Mouse (Mus musculus) adipocyte (in vitro differentiated cells): ENCODE results near the gene Tnnt2.

ENCODE experiments used
- DNase-seq: peaks from one replicate; pipeline ENCODE4 v3.0.0-alpha.2; 2016; ENCODE audit warnings: low spot score

Tnnt2 gene

DNA sequence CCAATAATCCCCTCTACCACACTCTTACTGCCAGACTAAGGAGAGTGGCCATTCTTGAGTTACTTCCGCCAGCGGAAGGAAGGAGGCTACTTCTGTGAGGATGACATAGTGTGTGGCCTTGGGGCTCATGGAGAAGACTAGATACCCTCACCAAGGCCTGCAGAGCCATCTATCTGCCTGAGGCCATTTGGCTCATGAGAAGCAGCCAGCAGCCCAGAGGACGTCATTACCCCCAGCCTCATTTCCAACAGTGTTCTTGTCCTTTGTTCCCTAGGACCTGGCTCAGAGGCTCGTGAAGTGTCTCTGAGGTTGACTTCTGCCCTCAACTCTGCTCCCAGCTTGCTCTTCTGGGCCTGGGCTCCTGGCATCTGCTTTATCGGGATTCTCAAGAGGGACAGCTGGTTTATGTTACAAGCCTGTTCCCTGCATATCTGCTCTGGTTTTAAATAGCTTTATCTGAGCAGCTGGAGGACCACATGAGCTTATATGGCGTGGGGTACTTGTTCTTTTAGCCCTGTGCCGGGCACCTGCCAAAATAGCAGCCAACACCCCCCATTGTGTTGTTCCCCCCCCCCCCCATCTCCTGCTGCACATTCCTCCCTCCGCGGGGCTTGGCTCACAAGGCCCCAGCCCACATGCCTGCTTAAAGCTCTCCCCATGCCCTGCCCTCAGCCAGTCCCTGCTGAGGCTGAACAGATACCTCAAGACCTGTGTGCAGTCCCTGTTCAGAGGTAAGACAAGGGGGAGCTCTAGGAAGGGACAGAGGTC is at the start of gene Tnnt2:
Gene Tnnt2 (plus strand): TSS at position 639 of the 768 bp plus-strand sequence.
- DNase-seq = no peak

DNA sequence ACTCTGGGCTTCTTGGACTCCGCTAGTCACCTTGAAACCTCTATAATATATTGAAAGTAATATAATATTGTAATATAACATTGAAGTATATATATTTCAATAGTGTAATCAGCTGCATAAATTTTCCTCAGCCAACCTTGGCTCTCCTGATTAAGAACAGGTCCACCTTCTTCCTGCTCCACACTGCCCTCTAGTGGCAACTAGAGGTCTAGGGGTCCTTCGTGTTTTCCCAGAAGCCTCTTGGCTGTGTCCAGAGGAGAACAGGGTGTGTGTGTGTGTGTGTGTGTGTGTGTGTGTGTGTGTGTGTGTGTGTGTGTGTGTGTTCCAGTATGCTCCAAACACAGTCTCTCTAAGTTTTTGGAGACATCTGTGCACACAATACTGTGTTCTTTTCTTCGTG is 48.4 kb upstream of the Tnnt2 start:
- peak; percentile 91 for DNase-seq

DNA sequence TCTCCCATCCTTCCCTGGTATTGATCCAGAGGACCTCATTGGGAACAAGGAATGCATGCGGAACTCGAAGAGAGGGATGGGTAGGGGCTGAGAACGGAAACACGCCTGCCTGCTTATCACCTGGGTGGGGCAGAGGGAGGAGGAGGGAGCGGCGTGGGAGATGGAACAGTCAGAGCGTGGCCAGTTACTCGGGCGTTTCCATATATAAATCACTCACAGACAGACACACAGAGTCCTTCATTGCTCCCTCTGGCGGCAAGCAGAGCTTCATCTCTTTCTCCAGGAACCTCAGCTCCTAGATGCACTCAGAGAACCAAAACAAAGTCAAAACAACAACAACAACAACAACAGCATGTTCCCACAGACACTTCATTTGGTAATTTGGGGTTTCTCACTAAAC is 47.4 kb upstream of the Tnnt2 start:
- peak; percentile 39 for DNase-seq

DNA sequence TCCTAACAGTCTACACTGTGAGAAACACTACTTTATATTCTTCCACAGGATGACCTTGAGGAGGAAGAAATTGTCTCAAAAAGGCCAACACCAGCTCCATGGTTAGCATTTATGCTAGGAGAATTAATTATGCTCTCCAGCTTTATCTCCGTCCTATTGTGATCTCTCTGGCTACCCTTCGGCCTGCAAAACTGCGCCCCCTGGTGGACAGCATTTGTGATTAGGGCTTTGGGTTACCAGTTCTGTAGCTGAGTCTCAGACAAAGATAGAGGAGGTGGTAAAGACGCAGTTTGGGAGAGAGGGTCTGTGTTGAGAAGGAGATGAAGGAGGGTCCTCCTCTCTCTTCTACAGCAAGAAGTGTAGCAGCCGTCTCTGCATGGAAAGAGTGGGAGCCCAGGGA is 46.3 kb upstream of the Tnnt2 start:
- DNase-seq = peak; percentile 76

DNA sequence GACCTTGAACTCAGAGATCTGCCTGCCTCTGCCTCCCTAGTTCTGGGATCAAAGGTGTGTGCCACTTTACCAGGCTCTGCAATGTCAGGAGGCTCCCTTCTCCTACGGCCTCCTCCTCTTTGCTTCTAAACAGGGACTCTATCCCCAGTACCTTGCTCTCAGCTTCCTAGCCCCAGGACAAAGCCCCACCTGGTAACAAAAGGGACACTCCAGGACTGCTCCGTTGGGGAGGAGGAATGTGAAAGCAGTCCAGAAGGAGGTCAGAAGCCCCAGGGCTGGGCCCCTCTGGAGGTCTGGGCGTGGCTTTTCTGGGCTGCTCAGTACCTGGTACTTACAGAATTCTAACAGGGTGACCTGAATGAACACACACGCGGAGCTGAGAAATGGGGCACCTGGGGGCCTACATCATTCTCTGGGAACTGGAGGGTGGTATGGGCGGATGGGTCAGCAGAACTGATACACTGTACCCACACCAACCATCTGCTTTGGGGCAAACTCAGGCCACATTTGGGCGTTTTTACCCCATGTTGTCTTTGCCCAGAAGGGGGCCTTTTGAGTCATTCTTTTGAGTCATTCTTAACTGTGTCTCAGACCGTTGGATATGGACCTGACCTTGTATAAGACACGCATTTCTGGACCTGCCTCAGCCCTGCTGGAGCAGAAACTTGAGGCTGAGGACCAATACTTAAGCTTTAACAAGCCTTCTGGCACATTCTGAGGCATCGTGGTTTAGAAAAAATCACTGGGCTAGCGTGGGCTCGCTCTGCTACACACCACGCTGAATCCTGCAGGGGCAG is 43.8 kb upstream of the Tnnt2 start:
- DNase-seq = no peak

DNA sequence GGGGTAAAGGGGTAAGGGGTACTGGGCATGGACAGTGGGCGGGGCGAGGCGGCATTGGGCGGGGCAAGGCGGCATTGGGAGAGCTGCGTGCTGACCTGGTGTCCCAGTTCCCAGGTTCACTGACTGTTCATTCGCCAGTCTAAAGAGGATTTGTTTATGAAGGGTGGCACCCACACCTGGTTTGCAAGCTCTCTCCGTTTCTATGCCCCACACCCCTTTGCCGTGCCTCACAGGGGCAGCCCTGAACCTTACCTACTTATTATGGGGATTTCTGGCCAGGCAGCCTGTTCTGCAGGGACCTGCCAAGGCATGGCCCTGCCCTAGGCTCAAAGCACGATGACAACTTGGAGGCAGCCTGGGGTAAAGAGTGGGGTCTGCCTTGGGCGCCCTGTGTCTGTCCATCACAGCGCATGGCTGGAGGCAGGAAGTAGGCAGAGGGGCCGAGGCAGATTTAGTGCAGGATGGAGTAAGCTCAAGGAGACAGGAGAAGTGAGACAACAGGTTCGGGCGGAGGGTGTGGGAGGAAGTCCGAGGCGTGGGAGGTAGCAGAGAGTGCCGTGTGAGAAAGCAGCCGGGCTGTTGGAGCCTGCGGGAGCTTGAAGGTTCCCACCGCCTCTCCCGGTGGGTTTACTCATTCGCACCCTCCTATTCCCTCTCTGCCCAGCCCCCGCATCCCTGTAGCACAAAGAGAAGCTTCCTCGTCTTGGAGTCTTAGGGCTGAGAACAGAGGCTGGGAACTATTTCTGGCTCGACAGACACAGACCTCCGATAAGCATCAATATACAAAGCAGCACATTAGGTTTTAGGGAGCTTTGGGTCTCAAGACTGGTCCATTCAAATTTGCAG is 42.6 kb upstream of the Tnnt2 start:
- DNase-seq = no peak

DNA sequence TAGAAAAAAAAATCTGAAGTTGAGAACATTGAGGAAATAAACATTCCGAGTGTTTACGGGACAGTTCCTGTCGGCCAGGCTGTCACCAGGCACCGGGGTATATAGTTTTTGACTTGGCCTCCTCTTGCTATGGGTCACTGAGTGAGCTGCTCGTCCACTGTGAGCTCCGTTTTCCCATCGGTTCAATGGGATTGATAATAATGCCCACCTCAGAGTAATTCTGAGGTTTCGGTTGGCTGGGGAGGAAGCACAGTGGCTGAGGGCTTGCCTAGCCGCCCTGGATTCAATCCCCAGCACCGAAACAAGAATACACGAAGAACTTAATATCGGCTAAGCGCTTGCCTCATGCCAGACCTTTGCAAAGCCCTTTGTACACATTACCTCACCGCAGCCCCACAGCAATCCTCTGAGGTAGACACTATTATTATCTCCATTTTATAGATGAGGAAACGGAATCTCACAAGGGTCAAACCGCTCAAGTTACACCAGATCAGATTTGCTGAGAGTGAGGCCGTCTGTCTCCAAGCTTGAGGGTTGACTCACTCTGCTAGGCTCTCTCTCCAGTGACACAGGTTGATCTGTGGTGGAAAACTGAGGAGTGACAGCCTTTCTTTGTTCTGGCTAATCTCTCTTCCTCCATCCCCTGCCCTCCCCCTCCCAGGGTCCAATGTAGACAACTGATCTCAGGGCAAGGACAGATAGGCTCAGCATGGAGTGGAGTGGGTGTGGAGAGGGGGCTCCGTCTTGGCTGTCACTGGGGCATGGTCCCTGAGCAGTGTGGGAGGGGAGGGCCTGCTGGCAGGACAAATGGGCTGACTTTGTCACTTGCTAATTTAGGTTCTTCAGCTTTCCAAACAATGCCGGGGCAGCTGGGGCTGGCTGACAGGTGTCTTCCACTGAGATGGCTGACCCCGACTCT is 41.7 kb upstream of the Tnnt2 start:
- no peak for DNase-seq

DNA sequence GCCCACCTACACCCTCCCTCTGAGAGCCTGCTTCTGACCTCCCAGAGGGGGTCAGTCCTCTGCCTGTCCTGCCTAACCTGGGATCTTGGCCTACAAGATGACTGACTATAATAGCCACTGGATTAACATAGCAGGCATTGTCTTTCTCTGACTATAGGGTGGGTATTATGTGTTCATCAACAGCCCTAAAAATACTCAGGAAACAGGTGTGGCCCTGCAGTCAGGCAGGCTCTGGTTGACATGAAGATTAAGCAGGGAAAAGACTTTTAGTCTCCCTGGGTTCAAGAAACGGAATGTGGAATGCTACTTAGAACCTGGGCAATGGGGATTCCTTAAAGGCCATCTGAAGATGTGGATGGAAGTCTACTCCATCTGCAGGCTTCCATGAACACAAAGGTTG is 37.7 kb upstream of the Tnnt2 start:
- DNase-seq = no peak

DNA sequence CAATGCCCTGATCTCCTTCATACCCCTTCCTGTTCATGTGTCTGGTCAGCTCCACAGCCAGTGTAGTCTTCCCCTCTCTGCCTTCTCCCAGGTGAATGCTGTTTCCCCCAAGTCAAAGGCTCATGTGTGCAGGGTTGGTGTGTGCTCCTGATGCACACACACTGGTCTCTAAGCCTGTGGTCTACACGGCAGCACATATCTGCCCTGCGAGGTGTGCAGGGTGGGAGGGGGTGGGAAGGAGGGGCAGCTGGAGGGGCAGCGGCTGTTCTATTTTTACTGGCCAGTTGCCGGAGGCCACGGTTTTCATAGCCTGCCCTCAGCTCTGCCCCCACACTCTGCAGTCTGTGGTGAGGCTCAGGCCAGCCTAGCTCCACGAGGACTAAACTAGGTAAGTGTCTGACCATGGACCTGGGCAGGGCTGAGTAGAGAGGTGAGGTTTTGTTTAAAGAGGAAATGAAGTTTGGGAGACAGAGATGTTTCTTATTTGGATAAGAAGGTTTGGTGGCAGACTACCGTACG is 37.0 kb upstream of the Tnnt2 start:
- no peak for DNase-seq

DNA sequence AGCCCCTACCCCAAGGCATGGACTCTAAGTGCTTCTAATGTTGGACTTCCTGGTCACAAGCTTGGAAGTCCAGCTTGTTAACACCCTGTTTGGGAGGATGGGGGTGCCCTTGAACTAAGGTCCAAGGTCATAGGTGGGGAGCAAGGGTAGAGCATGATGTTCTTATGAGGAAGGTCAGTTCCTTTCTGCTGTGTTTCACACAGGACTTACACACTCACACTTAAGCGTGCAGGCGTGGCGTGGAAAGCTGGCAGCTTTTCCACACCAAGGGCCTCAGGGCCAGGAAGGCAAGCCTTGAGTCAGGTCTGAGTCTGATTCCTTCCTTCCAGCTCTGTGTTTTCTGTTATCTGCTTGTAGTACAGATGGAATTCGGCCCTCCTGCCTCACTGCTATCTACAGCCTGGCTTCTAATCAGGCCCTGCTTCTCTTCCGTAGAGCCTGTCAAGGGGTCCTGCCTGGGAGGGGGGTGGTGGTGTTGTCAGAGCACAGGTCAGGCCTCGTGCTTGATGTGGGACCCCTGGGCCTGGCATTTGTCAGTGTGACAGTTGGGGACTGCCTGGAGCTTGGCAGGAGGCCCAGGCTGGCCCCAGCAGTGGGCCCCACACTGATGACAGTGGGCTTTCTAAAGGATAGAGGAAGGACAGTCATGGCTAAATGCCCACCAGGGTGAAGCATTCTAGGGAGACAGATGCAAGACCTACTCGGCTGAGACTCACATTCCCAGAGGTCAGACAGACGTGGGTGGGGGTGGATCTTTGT is 35.8 kb upstream of the Tnnt2 start:
- no peak for DNase-seq

DNA sequence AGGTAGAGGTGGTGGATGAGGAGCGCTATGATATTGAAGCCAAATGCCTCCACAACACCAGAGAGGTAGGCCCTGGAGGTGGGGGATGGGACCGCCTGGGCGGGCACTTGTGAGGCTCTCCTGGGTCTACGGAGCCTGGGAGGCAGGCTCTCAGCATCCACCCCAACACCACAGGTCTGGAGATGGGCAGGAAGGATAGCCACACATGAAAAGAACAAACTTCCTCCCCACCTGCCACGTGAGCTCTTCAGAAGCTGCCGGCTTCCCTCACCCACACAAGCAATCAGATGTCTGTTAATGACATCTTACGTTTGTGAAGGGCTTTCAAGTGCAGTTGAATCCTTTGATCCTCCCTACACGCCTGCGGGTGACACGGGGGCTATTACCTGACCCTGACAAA is 28.6 kb upstream of the Tnnt2 start:
- DNase-seq = no peak

DNA sequence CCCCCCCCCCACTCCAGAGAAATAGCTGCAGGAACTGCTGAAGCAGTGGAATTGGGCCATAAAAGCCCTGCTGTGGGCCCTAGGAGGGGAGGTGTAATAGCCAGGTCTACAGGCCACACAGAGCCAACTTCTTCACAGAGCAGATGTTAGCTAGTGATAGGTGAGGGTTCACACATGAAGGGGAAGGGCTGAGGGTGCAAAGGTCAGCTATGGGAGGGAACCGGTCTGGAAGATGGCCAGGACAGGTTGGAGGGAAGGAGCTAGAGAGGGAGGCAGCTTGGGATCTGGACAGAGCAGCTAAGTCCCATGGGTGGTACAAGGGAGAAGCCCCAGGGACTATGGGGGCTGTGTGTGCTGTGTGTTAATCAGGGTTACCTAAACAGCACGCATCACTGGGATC is 26.0 kb upstream of the Tnnt2 start:
- no peak for DNase-seq

DNA sequence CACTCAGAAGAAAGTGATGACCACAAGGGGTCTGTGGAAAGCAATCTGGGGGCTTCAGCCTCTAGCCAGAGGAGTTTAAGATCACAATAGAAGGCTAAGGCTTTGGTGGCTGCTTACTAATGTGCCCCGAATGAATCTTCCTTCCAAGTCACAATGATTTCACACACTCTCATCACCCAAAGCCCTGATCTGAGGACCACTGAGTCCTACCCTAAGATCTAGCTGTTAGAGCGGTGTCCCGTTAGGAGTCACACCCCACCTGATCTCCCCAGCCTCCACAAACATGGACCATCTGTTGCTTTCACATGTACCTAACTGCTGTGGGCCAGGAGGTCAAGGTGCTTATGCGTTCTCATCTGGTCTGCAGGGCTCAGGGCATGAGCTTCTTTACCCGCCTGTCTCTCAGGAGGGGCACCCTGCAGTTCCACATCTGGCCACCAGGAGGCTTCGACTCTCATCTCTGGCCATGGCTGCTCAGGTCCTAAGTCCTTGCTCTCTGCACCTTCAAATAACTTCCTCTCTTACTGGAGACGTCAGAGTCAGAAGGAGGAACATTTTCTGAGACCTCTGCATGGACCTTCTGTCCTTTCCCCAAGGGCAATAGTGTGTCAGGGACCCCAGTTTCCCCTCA is 25.0 kb upstream of the Tnnt2 start:
- DNase-seq = peak; percentile 70

DNA sequence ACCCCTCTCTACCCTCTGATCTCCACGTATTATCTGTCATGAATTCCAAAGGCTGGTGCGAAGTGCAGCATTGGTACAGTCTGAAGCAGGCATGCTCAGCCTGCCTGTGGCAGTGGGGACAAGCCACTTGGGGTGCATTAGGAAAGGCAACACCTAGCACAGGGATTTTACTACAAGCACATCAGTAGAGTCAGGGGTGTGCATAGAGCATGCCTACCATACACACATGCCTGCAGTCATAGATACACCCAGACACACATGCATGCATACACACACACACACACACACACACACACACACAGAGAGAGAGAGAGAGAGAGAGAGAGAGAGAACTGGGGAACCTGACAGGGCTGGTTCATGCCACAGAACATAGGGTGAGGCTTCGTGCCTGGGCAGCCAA is 23.9 kb upstream of the Tnnt2 start:
- no peak for DNase-seq

DNA sequence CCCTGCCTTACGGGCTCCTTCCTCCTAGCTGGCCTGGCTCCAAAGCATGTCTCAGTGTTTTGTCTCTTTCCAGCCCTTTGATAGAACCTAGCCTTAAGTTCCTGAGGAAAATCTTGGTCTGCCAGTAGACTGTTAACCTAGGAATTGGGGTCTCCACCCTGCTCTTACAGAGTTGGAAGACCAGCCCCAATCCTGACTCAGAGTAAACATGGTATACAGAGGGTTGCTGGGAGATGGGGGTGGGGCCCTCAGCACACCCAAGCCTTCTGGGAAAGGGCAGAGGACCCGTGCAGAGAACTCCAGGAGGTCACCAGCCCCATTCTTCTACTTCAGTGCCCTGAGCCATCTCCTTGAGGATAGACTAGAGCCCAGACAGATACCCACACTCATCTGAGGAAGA is 23.5 kb upstream of the Tnnt2 start:
- DNase-seq = no peak

DNA sequence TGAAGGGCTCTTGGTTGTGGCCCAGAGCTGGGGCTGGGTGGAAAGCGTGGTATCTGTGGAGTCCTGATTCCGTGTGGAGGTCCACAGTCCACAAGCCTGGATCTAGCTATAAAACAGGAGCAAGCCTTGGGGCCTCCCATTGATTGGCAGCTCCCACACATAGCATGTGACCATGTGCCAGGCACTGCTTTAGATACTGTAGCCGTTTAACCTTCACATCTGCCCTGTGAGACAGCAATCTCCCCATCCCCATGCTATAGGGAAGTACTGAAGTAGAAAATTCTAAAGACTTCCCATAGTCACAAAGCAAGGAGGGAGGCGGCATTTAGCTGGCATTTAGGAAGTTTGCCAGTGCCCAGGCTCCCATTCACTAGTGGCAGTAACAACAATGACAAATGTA is 23.1 kb upstream of the Tnnt2 start:
- no peak for DNase-seq

DNA sequence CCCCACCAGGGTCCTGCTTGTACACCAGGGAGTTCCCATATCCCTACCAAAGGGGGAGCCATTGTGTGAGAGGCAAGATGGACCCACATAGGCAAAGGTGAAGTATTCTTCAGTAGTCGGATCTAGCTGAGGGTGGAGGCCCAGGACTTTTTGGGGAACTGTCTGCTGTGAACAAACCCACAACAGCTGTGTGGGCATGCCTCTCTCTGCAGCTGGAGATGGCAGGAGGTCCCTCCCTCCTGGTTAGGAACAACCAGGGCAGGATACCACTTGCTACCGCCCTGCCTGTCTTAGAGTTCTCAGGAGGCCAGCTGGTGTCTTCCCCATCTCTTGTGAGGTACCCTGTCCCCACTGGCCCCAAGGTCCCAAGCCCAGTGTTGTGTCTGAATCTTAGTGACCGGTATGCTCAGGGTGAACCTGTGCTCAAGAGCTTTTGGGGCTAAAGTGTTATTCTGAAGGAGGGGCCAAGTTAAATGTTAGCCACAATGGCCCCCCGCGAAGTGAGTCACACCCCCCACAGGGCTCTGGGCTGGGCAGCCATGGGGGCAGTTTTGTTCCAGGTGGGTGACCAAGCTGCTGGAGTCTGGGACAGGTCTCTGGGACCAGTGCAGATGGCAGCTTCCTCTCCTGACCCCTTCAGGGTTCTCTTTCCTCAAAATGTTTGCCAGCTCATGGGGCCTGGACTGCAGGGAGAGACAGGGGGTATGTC is 22.3 kb upstream of the Tnnt2 start:
- DNase-seq = no peak

DNA sequence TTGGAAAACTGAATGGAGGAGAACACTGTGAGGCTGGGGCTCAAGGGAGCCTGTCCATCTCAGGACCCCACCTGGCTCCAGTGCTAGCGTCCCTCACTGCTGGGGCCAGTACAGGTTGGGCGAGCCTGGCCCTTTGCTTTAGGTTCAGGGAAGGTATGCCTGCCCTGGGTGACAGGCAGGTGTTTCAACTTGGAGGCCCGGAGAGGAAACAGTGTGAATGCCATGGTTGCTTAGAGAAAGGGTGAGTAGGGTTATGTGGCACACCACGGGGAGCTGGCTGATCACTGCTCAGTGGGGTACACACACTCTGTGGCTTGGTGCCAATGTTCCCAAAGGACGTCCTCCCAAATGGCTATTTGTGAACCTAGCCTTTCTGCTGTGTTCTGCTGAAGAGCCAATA is 21.6 kb upstream of the Tnnt2 start:
- DNase-seq = no peak

DNA sequence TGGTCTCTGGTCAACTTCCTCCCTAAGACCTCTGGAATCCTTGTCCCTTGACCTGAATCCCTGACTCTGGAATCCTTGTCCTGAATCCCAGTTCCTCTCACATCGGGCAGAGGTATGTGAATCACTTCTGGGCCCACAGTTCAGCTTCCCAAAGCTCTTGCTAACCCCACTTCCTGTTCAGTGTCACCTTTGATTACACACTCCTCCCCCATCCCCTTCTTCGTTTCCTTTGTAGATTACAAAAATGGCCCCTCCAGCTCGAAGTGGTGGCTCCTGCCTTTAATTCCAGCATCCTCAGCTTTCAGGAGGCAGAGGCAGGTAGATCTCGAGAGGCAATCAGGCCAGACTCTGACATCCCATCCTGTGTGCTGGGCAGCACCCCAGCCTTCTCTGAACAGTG is 18.6 kb upstream of the Tnnt2 start:
- DNase-seq = no peak
